Mouse (Mus musculus): ENCODE data around the gene 9530003J23Rik.
"Not testable (repeated sequence)": the region's sequence is repeated elsewhere in the genome, so short reads cannot be mapped to it uniquely, and the experiment has no call there.

Gene 9530003J23Rik

DNA sequence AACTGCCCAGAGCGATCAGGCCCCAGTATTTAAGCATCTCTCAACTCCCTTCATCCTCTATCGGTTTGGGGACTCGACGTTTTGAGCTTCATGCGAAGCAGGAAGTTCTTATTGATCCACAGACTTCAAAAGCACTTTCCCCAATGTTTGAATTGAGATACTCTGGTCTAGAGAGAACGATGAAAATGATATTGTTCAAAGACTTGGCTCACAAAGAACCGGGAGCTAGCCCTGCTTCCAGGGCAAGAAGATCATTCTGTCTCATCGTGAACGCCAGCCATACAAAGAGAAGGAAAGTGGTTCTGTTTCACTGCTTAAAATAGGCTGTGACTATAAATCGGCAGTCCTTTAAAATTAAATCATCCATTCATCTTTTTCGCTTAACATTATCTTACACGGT, at the start of gene 9530003J23Rik:
TSS of gene 9530003J23Rik (minus strand) at position 101 of the 400 bp plus-strand sequence.
- DNase-seq (ENCODE audit: low spot score in 2 of 2): no peak

DNA sequence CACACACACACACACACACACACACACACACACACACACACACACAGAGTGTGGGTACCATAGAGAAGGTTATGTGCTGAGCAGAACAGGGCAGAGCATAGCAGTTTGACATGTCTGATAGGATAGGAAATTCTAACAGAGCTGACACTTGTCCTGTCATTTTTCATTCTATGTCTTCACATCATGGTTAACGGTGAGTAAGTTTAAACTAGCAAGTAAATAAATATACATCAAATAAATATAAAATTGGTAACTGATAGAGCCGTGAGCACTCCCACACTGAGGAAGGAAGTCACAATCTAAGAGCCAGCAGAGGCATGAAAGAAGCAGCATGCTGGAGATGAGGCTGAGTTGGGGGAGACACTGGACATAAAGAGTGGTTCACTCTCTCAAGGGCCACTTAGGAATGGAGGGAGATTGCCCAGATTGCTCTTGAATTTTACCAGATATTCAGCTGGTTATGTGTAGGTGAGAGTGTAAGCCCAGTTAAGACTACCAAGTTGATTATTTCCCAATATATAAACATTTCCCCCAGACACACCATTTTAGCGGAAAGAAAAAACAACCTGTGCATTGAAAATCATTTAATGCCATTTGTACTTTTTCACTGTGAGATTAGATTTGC, 48.8 kb upstream of the 9530003J23Rik start:
- no peak for DNase-seq (ENCODE audit: low spot score in 2 of 2)

- DNase-seq (ENCODE audit: low spot score in 2 of 2): no peak
Observed at GRCm38 (mm10) chr10:117286366-117286970, 48.0 kb upstream of the 9530003J23Rik start.

DNA sequence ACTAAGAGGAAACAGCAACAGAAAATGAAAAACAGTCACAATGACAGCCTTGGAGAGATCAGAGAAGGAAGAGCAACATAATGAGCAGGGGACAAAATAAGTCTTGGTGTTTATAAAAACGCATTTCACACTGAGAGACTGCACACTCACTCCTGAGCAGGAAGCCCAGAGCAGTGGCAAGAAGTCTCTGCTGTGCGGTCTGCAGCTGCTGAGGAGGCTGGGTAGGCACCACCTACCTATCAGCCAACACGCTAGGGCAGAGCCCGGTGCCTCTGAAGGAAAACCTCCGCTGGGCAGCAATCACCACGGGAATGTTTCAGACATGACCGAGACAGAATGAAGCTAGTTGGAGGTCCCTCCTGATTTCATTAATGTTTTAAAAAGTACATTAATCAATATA, 47.1 kb upstream of the 9530003J23Rik start:
- DNase-seq (ENCODE audit: low spot score in 2 of 2): not testable (repeated sequence)

DNA sequence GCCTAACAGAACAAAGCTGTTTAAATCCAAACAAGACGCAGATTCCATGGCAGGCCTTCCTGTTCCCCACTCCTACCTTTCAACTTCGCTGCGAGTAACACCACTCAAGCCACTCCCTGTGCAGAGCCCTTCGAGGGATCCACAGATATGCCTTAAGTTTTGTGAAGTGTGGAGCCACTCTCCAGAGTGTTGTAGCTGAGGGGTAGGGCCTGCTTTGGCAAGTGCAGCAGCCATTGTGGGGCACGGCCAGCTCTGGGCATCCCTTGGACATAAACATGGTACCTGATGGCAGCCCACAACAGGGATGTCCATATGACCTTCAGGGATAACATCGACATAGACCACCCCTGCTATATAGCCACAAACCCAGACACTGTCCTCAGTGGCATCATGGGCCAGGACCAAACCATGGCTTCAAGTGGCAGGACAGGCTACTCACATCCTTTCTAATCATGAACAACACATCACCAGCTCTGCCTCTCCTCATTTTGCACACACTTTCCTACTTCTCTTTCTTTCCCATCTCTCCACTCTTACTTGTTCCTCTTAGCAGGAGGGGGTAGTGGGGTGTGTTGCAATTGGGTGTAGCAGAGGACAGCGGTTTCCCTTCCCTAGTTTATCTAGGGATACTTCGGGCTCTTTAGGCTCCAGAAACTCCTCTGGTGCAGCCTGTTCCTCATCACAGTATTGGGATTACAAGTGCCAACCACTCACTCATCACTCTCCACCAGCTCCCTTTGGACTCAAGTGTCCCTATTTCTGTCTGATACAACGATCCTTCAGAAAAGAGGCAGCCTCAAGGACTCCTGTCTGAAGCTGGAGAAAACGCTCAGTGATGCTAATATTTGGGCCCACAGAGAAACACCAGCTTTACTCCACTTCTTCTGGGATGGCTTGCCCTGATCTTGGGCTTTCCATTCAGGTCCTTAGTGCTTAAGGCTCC, 46.3 kb upstream of the 9530003J23Rik start:
- DNase-seq (ENCODE audit: low spot score in 2 of 2): no peak

GRCm38 (mm10) chr10:117283871-117284577, 45.5 kb upstream of the 9530003J23Rik start:
- DNase-seq (ENCODE audit: low spot score in 2 of 2): no peak

DNA sequence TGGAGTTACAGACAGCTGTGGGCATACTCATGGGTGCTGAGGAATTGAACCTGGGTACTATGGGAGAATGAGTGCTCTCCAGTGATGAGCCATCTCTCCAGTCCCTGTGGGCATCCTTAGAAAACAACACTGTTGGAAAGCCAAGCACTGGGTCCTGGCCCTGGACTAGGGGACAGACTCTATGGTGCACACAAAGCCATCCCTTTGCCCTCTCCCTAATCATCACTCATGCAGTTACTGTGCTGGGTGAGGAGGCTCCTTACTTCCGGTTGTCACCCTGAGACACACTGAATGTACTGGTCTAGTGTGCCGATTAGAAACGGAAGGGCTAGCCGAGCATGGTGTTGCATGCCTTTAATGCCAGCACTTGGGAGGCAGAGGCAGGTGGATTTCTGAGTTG, 44.7 kb upstream of the 9530003J23Rik start:
- not testable (repeated sequence) for DNase-seq (ENCODE audit: low spot score in 2 of 2)

DNA sequence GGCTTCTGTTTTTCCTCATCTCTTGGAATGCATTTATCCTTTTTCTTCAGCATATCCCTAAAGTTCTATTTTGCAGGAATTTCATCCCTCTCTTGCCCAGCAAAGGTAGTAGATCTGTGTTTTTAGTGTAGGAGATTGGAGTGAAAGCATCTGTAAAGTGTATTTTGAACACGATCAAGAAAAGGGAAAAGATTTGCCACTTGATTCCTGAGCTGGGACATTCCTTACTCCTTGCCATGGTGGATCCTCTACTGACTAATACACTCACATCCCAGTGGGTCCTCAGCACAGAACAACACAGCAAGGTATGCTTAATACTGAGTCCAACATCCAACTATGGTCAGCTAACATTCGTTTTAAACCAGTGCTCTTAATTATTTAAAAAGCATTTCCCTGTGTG, 44.0 kb upstream of the 9530003J23Rik start:
- no peak for DNase-seq (ENCODE audit: low spot score in 2 of 2)

- DNase-seq (ENCODE audit: low spot score in 2 of 2): no peak
Observed at GRCm38 (mm10) chr10:117282049-117282448, 43.5 kb upstream of the 9530003J23Rik start, which contains the start of gene Lyz2. Gene Lyz2, minus strand, starts transcription at chr10:117282321.

DNA sequence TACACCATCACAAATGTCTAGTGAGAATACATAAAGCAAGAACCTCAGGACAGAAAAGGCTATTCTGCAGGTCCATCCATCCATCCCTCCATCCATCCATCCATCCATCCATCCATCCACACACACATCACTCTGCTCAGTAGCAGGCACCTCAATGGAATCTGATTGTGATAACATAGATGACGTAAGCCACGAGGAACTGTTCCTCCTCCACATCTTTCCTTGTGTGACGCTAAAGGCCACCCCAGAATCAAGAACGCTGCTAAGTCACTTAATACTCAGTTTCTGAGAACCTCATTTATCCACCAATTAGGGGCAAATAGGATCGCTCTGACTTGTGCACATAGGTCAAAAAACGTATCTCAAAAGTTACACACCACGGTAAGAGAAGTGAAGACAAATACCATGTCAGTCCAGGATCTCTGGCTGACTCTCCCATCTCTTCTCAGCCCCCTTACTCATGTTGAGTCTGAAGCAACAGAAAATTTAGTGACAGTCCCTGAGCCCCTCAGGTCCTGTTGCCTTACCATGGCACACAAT, 42.9 kb upstream of the 9530003J23Rik start:
- DNase-seq (ENCODE audit: low spot score in 2 of 2): no peak

GRCm38 (mm10) chr10:117280000-117280399, 41.5 kb upstream of the 9530003J23Rik start:
- DNase-seq (ENCODE audit: low spot score in 2 of 2): no peak

GRCm38 (mm10) chr10:117278510-117278909, 40.0 kb upstream of the 9530003J23Rik start:
- not testable (repeated sequence) for DNase-seq (ENCODE audit: low spot score in 2 of 2)

DNA sequence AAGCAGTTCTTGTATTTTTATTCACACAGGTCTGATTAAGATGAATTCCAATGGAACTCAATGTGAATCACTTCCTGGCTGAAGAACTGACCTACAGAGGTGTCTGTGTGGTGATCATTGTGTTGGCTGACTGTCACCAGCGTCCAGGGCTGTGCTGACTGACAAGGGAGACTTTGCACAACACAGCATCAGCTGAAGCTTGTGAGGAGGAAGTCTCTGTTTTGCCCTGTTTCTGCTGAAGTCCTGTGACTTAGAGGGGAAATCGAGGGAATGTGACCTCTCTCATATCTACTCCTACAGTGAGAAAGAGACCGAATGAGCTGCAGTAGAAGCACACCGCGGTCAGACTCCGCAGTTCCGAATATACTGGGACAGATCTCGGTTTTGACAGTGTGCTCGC, 39.3 kb upstream of the 9530003J23Rik start:
- not testable (repeated sequence) for DNase-seq (ENCODE audit: low spot score in 2 of 2)

DNA sequence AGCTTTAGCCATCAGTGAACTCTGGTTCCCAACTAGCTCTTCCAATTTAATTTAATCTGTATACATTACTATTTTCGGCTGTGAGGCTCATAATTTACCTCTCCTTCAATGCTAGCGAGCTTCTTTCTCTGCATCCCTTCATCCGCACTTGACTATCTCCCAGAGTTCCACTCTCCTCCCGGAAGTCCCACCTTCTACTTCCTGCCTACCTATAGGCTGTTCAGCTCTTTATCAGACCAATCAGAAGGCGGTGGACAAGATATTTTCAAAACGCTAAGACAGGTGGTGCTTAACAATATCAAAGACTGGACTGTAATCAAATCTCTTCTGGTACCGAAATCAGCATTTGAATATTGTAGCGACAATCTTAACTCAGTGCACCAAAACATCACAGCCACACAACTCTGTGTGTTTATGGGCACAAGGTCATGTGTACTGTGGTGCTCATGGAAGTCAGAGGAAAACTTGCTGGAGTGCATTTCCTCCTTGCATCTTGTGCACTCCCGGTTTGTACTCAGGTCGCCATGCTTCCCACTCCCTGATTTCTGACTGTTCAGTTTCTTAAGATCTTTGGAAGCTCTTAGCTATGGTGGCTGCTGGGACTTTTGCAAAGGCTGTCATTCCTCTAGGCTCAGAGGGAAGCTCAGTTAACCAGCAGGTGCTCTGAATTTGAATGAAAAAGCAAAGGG, 37.3 kb upstream of the 9530003J23Rik start:
- DNase-seq (ENCODE audit: low spot score in 2 of 2): no peak

GRCm38 (mm10) chr10:117274645-117275044, 36.1 kb upstream of the 9530003J23Rik start:
- not testable (repeated sequence) for DNase-seq (ENCODE audit: low spot score in 2 of 2)

GRCm38 (mm10) chr10:117272023-117272422, 33.5 kb upstream of the 9530003J23Rik start:
- no peak for DNase-seq (ENCODE audit: low spot score in 2 of 2)

DNA sequence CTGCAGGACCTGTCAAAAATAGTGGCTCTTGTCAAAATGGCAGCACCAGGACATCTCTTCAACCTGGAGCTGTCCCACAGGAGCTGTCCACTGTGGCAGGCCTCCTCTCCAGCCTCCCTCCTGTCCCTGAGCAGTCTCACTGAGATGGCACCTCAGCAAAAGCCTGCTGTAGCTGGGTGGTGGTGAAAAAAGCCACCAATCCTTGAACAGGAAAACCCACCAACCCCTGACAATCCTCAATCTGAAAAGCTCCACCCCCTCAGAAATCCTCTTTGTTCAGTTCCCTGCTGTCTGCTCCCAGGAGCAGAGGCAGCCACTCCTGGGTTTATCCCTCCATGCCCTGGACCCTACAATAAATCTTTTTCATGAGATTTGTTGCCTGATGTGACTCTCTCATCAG, 21.4 kb upstream of the 9530003J23Rik start:
- no peak for DNase-seq (ENCODE audit: low spot score in 2 of 2)

DNA sequence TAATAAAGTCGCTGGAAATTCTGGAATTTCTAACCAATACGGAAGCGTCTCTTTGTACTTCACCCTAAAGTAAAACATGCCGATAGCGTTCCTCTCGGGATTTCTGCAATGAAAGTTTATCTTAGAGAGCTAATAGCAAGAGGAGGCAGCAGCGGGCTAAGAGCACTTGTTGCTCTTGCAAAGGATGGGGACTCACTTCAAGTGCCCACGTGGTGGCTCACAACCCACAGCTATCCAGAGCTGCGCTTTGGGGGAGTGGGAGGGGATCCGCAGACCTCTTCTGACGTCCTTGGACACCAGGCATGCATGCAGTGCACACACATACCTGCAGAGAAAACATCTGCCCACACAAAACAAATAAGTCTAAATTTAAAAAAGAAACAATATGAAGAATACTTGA, 2.6 kb downstream of the 9530003J23Rik start:
- DNase-seq (ENCODE audit: low spot score in 2 of 2): no peak

- DNase-seq (ENCODE audit: low spot score in 2 of 2): no peak
Observed at GRCm38 (mm10) chr10:117234825-117235224, 3.7 kb downstream of the 9530003J23Rik start.

DNA sequence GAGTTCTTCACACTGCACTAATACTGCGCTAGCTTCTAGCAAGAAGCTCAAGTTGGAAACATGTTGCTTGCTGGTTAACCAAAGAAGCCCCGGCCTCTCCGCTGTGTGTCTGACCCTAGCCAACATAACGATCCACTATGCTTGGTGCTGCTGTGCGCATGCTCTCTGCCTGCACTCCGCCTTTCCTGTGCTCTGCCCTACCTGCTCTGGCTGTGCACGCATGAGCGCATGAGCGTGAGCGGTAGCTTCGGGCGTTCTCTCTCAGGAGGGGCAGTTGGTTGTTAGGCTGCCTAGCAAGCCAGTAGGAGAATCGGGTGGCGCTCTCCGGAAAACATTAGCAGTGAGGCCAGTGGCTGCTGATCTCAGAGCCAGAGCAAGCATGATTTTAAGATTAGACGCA, 8.7 kb downstream of the 9530003J23Rik start:
- DNase-seq (ENCODE audit: low spot score in 2 of 2): no peak

GRCm38 (mm10) chr10:117226002-117226401, 12.5 kb downstream of the 9530003J23Rik start:
- no peak for DNase-seq (ENCODE audit: low spot score in 2 of 2)

All from left cerebral cortex, adult 9 months (tissue).